9 mouse cellular contexts compared by ENCODE assay signal in the genomic region with DNA sequence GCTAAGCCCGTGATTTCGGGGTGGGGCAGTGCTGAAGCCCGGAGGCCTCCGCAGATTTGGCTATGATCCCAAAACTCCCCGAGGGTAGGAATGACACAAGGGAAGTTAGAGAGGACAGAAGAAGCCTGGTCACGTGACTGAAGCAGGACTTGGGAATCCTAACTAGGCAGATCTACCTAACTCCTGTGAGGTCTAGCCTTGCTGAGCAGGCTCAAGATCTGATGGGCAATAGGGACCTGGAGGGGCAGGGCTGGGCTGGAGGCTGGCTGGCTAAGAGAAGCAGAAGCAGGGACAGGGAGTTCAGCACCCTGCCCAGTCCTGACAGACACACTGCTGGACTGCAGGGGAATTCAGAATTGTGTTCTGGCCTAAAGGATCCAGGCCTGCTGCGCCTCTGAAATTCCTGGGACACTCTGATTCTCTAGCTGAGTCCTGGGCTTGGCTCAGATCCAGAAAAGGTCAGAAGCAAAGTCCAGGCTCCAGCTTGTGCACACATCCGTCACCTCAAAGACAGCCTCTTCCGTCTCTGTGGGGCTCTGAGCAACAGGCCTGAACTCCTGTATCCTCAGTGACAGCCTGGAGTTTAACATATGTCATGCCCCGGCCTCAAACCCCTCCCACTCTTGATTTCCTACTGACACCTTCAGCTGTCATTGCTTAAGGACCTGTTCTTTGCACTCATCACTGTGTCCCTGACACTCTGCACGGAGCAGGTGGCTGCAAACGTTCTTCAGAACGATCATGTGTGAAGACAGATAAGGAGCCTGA. TPM values are rescaled to one million over a fixed set of nuclear protein-coding genes. Genes with fewer than 3 reads are reported as not detected.
DNase-seq lines count a peak whose midpoint lies in the region; ATAC-seq and TF ChIP-seq lines count a peak whose summit lies in the region.
"Had no signal": no experiment of that assay in that cellular context is flagged by ENCODE, and none has a peak within 500 bp of the region (broad histone marks: within the 10 kb centered on the region; RNA-seq: fewer than 3 reads in every experiment).

No protein-coding gene starts in this region.

- peak; percentile 77 to 85 for DNase-seq in heart, adult 18-20 months
- DNase-seq in heart, adult 8-10 months (ENCODE audit: low spot score) = no peak
- peak; percentile 62 for DNase-seq in hindbrain, postnatal 0 days (ENCODE audit: low spot score)
- DNase-seq in liver, postnatal 0 days = peak; percentile 74
- DNase-seq in spleen, postnatal 10 days (ENCODE audit: low spot score in 2 of 2) = no peak
- DNase-seq in left cerebral cortex, adult 11 months (ENCODE audit: low spot score) = no peak

- TF ChIP-seq EP300 in liver, postnatal 0 days (IDR thresholded peaks at IDR 0.05; ENCODE audit: low read depth) = peak; percentile 47; the same call in 1 of the 2 replicates

- no peak for TF ChIP-seq CTCF in embryonic fibroblast, embryonic 13.5 days (IDR thresholded peaks at IDR 0.05; ENCODE audit: borderline replicate concordance, insufficient read depth, low read length)
- no peak for TF ChIP-seq CTCF in hindbrain, postnatal 0 days (IDR thresholded peaks at IDR 0.05; ENCODE audit: low read depth)
- no peak for TF ChIP-seq CTCF in liver, postnatal 0 days (IDR thresholded peaks at IDR 0.05; ENCODE audit: low read depth)

- peak; percentile 25; the same call in 1 of the 2 replicates for ATAC-seq in hindbrain, postnatal 0 days
- peak; percentile 87 for ATAC-seq in liver, postnatal 0 days
- ATAC-seq in megakaryocyte, adult 5-6 weeks (ENCODE audit: poor library complexity, severe bottlenecking) = no peak

- peaks cover 38% of the 10 kb centered on the region for H3K36me3 ChIP-seq in hindbrain, postnatal 0 days (ENCODE audit: insufficient read depth, low read length)
- H3K36me3 ChIP-seq in liver, postnatal 0 days (replicated peaks; ENCODE audit: insufficient read depth, low read length) = peaks cover 70% of the 10 kb centered on the region

- H3K9me3 ChIP-seq in hindbrain, postnatal 0 days (ENCODE audit: low read length) = no peaks in the 10 kb centered on the region
- no peaks in the 10 kb centered on the region for H3K9me3 ChIP-seq in liver, postnatal 0 days (ENCODE audit: low read length)
- H3K9me3 ChIP-seq: limb, embryonic 13.5 days had no signal

- no peak overlapping the region for H3K9ac ChIP-seq in hindbrain, postnatal 0 days (replicated peaks; ENCODE audit: low read length)
- H3K9ac ChIP-seq in liver, postnatal 0 days (replicated peaks) = peak overlapping the region; percentile 50; the same call in 1 of the 2 replicates
- H3K9ac ChIP-seq: limb, embryonic 13.5 days had no signal

- H3K4me1 ChIP-seq in embryonic fibroblast, embryonic 13.5 days (ENCODE audit: control insufficient read depth, insufficient read depth, low read length) = peaks cover 21% of the 10 kb centered on the region
- no peaks in the 10 kb centered on the region for H3K4me1 ChIP-seq in hindbrain, postnatal 0 days (ENCODE audit: insufficient read depth, low read length)
- peaks cover 25% of the 10 kb centered on the region for H3K4me1 ChIP-seq in liver, postnatal 0 days (ENCODE audit: insufficient read depth)
- H3K4me1 ChIP-seq: limb, embryonic 13.5 days had no signal

- no peak overlapping the region for H3K4me3 ChIP-seq in embryonic fibroblast, embryonic 13.5 days (ENCODE audit: insufficient read depth, low read length)
- no peak overlapping the region for H3K4me3 ChIP-seq in hindbrain, postnatal 0 days (ENCODE audit: low read length)
- no peak overlapping the region for H3K4me3 ChIP-seq in liver, postnatal 0 days (ENCODE audit: low read depth, low read length)
- H3K4me3 ChIP-seq: limb, embryonic 13.5 days had no signal

- peak overlapping the region; percentile 28 for H3K27ac ChIP-seq in embryonic fibroblast, embryonic 13.5 days (ENCODE audit: insufficient read depth, low read length)
- H3K27ac ChIP-seq in hindbrain, postnatal 0 days = peak overlapping the region; percentile 71
- peak overlapping the region; percentile 89 for H3K27ac ChIP-seq in liver, postnatal 0 days (ENCODE audit: low read depth)

- no peak overlapping the region for H3K4me2 ChIP-seq in hindbrain, postnatal 0 days (ENCODE audit: low read depth, low read length)
- peak overlapping the region; percentile 13; the same call in 1 of the 2 replicates for H3K4me2 ChIP-seq in liver, postnatal 0 days (ENCODE audit: low read depth, low read length)
- H3K4me2 ChIP-seq: limb, embryonic 13.5 days had no signal

- H3K27me3 ChIP-seq in hindbrain, postnatal 0 days (ENCODE audit: insufficient read depth, low read length) = no peaks in the 10 kb centered on the region
- H3K27me3 ChIP-seq in liver, postnatal 0 days (ENCODE audit: insufficient read depth, low read length) = no peaks in the 10 kb centered on the region
- H3K27me3 ChIP-seq: limb, embryonic 13.5 days had no signal

- WGBS in hindbrain, postnatal 0 days = 23% methylated on average over 13 of the region's 13 CpGs
- WGBS in liver, postnatal 0 days (ENCODE audit: insufficient replicate concordance) = 35% methylated on average over 13 of the region's 13 CpGs

- TF ChIP-seq POLR2A in embryonic fibroblast, embryonic 13.5 days (IDR thresholded peaks at IDR 0.05; ENCODE audit: low read depth, low read length) = no peak

RNA-seq across cellular contexts. Expression of gene Sema3b, which starts 9.9 kb away (rescaled TPM):
- 10 to 100 TPM; 20.4 to 22.9 TPM for total RNA-seq in heart, adult 18-20 months (2021)
- total RNA-seq in heart, adult 8-10 months (2022) = 10 to 100 TPM; 21.1 to 33.0 (median 24.2) TPM
- 9.5 and 16.6 TPM in 2 replicates for polyA plus RNA-seq in embryonic fibroblast, embryonic 13.5 days (2011; ENCODE audit: insufficient read length, low read depth, missing spikeins)
- 11.2 and 14.6 TPM in 2 replicates for total RNA-seq in hindbrain, postnatal 0 days (2014; rRNA removed)
- polyA plus RNA-seq in hindbrain, postnatal 0 days (2015; fragmentation: Nextera tagmentation; extraction: Ambion mirVana) = 8.3 and 9.0 TPM in 2 replicates
- 0.41 and 0.56 TPM in 2 replicates for polyA plus RNA-seq in liver, postnatal 0 days (2015; fragmentation: Nextera tagmentation; extraction: Ambion mirVana)
- not detected in 2 replicates for total RNA-seq in megakaryocyte, adult 5-6 weeks (2015)
- 0.08 TPM in 1 of 2 replicates, not detected in the other for total RNA-seq in megakaryocyte, adult 5-6 weeks (2017)

RNA-seq across cellular contexts. Expression of gene Gnai2, which starts 16.2 kb away (rescaled TPM):
- 100 to 1,000 TPM; 241 to 253 TPM for total RNA-seq in heart, adult 18-20 months (2021)
- total RNA-seq in heart, adult 8-10 months (2022) = 100 to 1,000 TPM; 227 to 299 (median 259) TPM
- polyA plus RNA-seq in embryonic fibroblast, embryonic 13.5 days (2011; ENCODE audit: insufficient read length, low read depth, missing spikeins) = 388 and 402 TPM in 2 replicates
- total RNA-seq in hindbrain, postnatal 0 days (2014; rRNA removed) = 334 and 369 TPM in 2 replicates
- 275 and 287 TPM in 2 replicates for polyA plus RNA-seq in hindbrain, postnatal 0 days (2015; fragmentation: Nextera tagmentation; extraction: Ambion mirVana)
- polyA plus RNA-seq in liver, postnatal 0 days (2015; fragmentation: Nextera tagmentation; extraction: Ambion mirVana) = 146 and 159 TPM in 2 replicates
- total RNA-seq in megakaryocyte, adult 5-6 weeks (2015) = 749 and 768 TPM in 2 replicates
- total RNA-seq in megakaryocyte, adult 5-6 weeks (2017) = 859 and 871 TPM in 2 replicates

RNA-seq across cellular contexts. Expression of gene Ifrd2, which starts 31.5 kb away (rescaled TPM):
- total RNA-seq in heart, adult 18-20 months (2021) = 10 to 100 TPM; 48.5 to 48.8 TPM
- total RNA-seq in heart, adult 8-10 months (2022) = 10 to 100 TPM; 43.7 to 58.2 (median 47.5) TPM
- polyA plus RNA-seq in embryonic fibroblast, embryonic 13.5 days (2011; ENCODE audit: insufficient read length, low read depth, missing spikeins) = 31.1 and 31.5 TPM in 2 replicates
- 7.6 and 10.9 TPM in 2 replicates for total RNA-seq in hindbrain, postnatal 0 days (2014; rRNA removed)
- 9.0 and 9.3 TPM in 2 replicates for polyA plus RNA-seq in hindbrain, postnatal 0 days (2015; fragmentation: Nextera tagmentation; extraction: Ambion mirVana)
- polyA plus RNA-seq in liver, postnatal 0 days (2015; fragmentation: Nextera tagmentation; extraction: Ambion mirVana) = 63.6 and 68.0 TPM in 2 replicates
- total RNA-seq in megakaryocyte, adult 5-6 weeks (2015) = 6.8 and 11.1 TPM in 2 replicates
- total RNA-seq in megakaryocyte, adult 5-6 weeks (2017) = 8.7 and 9.9 TPM in 2 replicates

RNA-seq across cellular contexts. Expression of gene Hyal3, which starts 38.3 kb away (rescaled TPM):
- total RNA-seq in heart, adult 18-20 months (2021) = under 1 TPM; 0.28 to 0.37 TPM
- under 1 TPM; 0.20 to 0.72 (median 0.25) TPM for total RNA-seq in heart, adult 8-10 months (2022)
- 0.40 and 0.76 TPM in 2 replicates for polyA plus RNA-seq in embryonic fibroblast, embryonic 13.5 days (2011; ENCODE audit: insufficient read length, low read depth, missing spikeins)
- total RNA-seq in hindbrain, postnatal 0 days (2014; rRNA removed) = 3.3 and 4.9 TPM in 2 replicates
- polyA plus RNA-seq in hindbrain, postnatal 0 days (2015; fragmentation: Nextera tagmentation; extraction: Ambion mirVana) = 1.7 and 1.9 TPM in 2 replicates
- 0.65 and 0.86 TPM in 2 replicates for polyA plus RNA-seq in liver, postnatal 0 days (2015; fragmentation: Nextera tagmentation; extraction: Ambion mirVana)
- 1.5 and 1.9 TPM in 2 replicates for total RNA-seq in megakaryocyte, adult 5-6 weeks (2015)
- 0.18 and 0.57 TPM in 2 replicates for total RNA-seq in megakaryocyte, adult 5-6 weeks (2017)

RNA-seq across cellular contexts. Expression of gene Naa80, which starts 40.3 kb away (rescaled TPM):
- total RNA-seq in heart, adult 18-20 months (2021) = 10 to 100 TPM; 16.1 to 20.1 TPM
- total RNA-seq in heart, adult 8-10 months (2022) = 10 to 100 TPM; 18.8 to 24.3 (median 21.1) TPM
- 11.3 and 15.4 TPM in 2 replicates for polyA plus RNA-seq in embryonic fibroblast, embryonic 13.5 days (2011; ENCODE audit: insufficient read length, low read depth, missing spikeins)
- 29.9 and 32.8 TPM in 2 replicates for total RNA-seq in hindbrain, postnatal 0 days (2014; rRNA removed)
- 17.8 and 19.4 TPM in 2 replicates for polyA plus RNA-seq in hindbrain, postnatal 0 days (2015; fragmentation: Nextera tagmentation; extraction: Ambion mirVana)
- 10.4 and 11.6 TPM in 2 replicates for polyA plus RNA-seq in liver, postnatal 0 days (2015; fragmentation: Nextera tagmentation; extraction: Ambion mirVana)
- 7.2 and 15.3 TPM in 2 replicates for total RNA-seq in megakaryocyte, adult 5-6 weeks (2015)
- 6.9 and 10.1 TPM in 2 replicates for total RNA-seq in megakaryocyte, adult 5-6 weeks (2017)

Comparison
In these comparisons a context has a peak if more than half of its experiments do, and no peak if none do; other contexts are left out.
1. DNase-seq: peak in heart, adult 18-20 months (2 of 2), hindbrain, postnatal 0 days (single experiment) and liver, postnatal 0 days (single experiment); none in heart, adult 8-10 months (single experiment), spleen, postnatal 10 days (0 of 2) and left cerebral cortex, adult 11 months (single experiment).
2. H3K27ac ChIP-seq: peak in every context shown above with its lines; median percentile 89 in liver, postnatal 0 days; 71 in hindbrain, postnatal 0 days; 28 in embryonic fibroblast, embryonic 13.5 days.
3. RNA of gene Sema3b, which starts 9.9 kb away (total RNA-seq): 21.1 to 33.0 TPM in heart, adult 8-10 months, 20.4 to 22.9 TPM in heart, adult 18-20 months and 11.2 to 14.6 TPM in hindbrain, postnatal 0 days; 0.08 TPM in megakaryocyte, adult 5-6 weeks; every median in the first group is over 10 times any median in the second.